Mouse (Mus musculus): Measurements from ENCODE around the gene Prl7d1. TPM values are rescaled to one million over a fixed set of nuclear protein-coding genes. Genes with fewer than 3 reads are reported as not detected.

Prl7d1 gene
- polyA plus RNA-seq, 1 experiment from 2014 or later: not detected

Other genes with a start within 250 kb of the Prl7d1 start
- gene Prl8a8, start 203.5 kb downstream of the Prl7d1 start, polyA plus RNA-seq (2014; fragmentation: Nextera tagmentation; extraction: Ambion mirVana): not detected in 2 replicates
- not detected in 2 replicates for gene Prl8a9, start 152.1 kb downstream of the Prl7d1 start, polyA plus RNA-seq (2014; fragmentation: Nextera tagmentation; extraction: Ambion mirVana)
- gene Prl8a1, start 134.6 kb downstream of the Prl7d1 start, polyA plus RNA-seq (2014; fragmentation: Nextera tagmentation; extraction: Ambion mirVana): not detected in 2 replicates
- not detected in 2 replicates for gene Prl7b1, start 106.2 kb downstream of the Prl7d1 start, polyA plus RNA-seq (2014; fragmentation: Nextera tagmentation; extraction: Ambion mirVana)
- gene Prl7a1, start 74.2 kb downstream of the Prl7d1 start, polyA plus RNA-seq (2014; fragmentation: Nextera tagmentation; extraction: Ambion mirVana): not detected in 2 replicates
- gene Prl7a2, start 48.7 kb downstream of the Prl7d1 start, polyA plus RNA-seq (2014; fragmentation: Nextera tagmentation; extraction: Ambion mirVana): not detected in 2 replicates
- not detected in 2 replicates for gene Prl7c1, start 64.1 kb upstream of the Prl7d1 start, polyA plus RNA-seq (2014; fragmentation: Nextera tagmentation; extraction: Ambion mirVana)
- not detected in 2 replicates for gene Prl2a1, start 84.9 kb upstream of the Prl7d1 start, polyA plus RNA-seq (2014; fragmentation: Nextera tagmentation; extraction: Ambion mirVana)
- not detected in 2 replicates for gene Prl2c1, start 132.6 kb upstream of the Prl7d1 start, polyA plus RNA-seq (2014; fragmentation: Nextera tagmentation; extraction: Ambion mirVana)